Mouse (Mus musculus) stomach, embryonic 14.5 days (tissue): ENCODE measurements around the gene Zbtb12. TPM values are rescaled to one million over a fixed set of nuclear protein-coding genes. Genes with fewer than 3 reads are reported as not detected.
"Not testable (repeated sequence)": the region's sequence is repeated elsewhere in the genome, so short reads cannot be mapped to it uniquely, and the experiment has no call there.

Experiments used
- ATAC-seq: fragments of 200-750 bp; cut with Nextera tagmentation; 2 replicates; pipeline ENCODE4 v1.8.0; 2017; ENCODE audit warnings: low read depth, moderate TSS enrichment; ENCODE audit not compliant: insufficient number of reproducible peaks, insufficient read depth, low FRiP score
- H3K27ac ChIP-seq: fragments of 300-500 bp; sonication (generic); 2 replicates; pipeline ENCODE4 v1.5.1; 2014; ENCODE audit warnings: mild to moderate bottlenecking, low read length, moderate library complexity, mixed read lengths
- H3K27me3 ChIP-seq: fragments of 300-500 bp; sonication (generic); 2 replicates; pipeline ENCODE4 v1.6.1; 2014; ENCODE audit warnings: low read length, control low read depth, mixed read lengths; ENCODE audit not compliant: control insufficient read depth, insufficient read depth
- H3K36me3 ChIP-seq: fragments of 300-500 bp; sonication (generic); 2 replicates; pipeline ENCODE4 v1.6.1; 2014; ENCODE audit warnings: mild to moderate bottlenecking, control low read depth, low read length, moderate library complexity, mixed read lengths; ENCODE audit not compliant: control insufficient read depth, insufficient read depth
- H3K4me1 ChIP-seq: fragments of 300-500 bp; sonication (generic); 2 replicates; pipeline ENCODE4 v1.6.1; 2014; ENCODE audit warnings: low read length, control low read depth, mixed read lengths; ENCODE audit not compliant: control insufficient read depth, insufficient read depth
- H3K4me2 ChIP-seq: fragments of 300-500 bp; sonication (generic); replicated peaks from 2 replicates; pipeline ENCODE4 v1.6.1; 2014; ENCODE audit warnings: low read depth, low read length, control low read depth
- H3K4me3 ChIP-seq: fragments of 300-500 bp; sonication (generic); 2 replicates; pipeline ENCODE4 v1.5.1; 2014; ENCODE audit warnings: low read depth, low read length, control low read depth
- H3K9ac ChIP-seq: fragments of 300-500 bp; sonication (generic); replicated peaks from 2 replicates; pipeline ENCODE4 v1.6.1; 2014; ENCODE audit warnings: low read depth, mild to moderate bottlenecking, control low read depth, low read length, moderate library complexity, mixed read lengths
- H3K9me3 ChIP-seq: fragments of 300-500 bp; sonication (generic); 2 replicates; pipeline ENCODE4 v1.6.1; 2016; ENCODE audit warnings: low read depth, low read length, control low read depth; ENCODE audit not compliant: control insufficient read depth
- WGBS: fragments of 180-500 bp; shearing (Covaris S2); extraction: QIAGEN DNeasy Blood & Tissue Kit; methylation state at CpG from one replicate; pipeline ENCODE4 v1.1.7; 2014; 5-methylcytosine and 5-hydroxymethylcytosine counted together
- polyA plus RNA-seq: library from polyadenylated mRNA; unstranded; fragments of >200 nt; fragmentation: Nextera tagmentation; extraction: Ambion mirVana; gene quantifications from 2 replicates; pipeline ENCODE4 v1.2.1, GENCODE M21; 2014

Gene Zbtb12
- polyA plus RNA-seq, 1 experiment from 2014 or later, result 1.2 TPM

GRCm38 (mm10) chr17:34901948-34902347, 22.7 kb downstream of the Zbtb12 start:
- not testable (repeated sequence) for H3K4me2 ChIP-seq, H3K9me3 ChIP-seq, H3K27me3 ChIP-seq, ATAC-seq, H3K9ac ChIP-seq, H3K27ac ChIP-seq, H3K4me3 ChIP-seq
- Histone ChIP-seq H3K36me3 (peaks cover 50% of the 10 kb centered on the region), H3K4me1 (peaks cover 11% of the 10 kb centered on the region)
- 85% methylated on average over 9 of the region's 10 CpGs for WGBS

- Histone ChIP-seq H3K36me3 (peaks cover 60% of the 10 kb centered on the region), H3K4me1 (peaks cover 5% of the 10 kb centered on the region; the same call in 1 of the 2 replicates), H3K9me3 (no peaks in the 10 kb centered on the region), H3K27ac (no peak overlapping the region; the same call in 1 of the 2 replicates), H3K4me3 (no peak overlapping the region), H3K4me2 (no peak overlapping the region), H3K27me3 (no peaks in the 10 kb centered on the region), H3K9ac (no peak overlapping the region)
- 80% methylated on average over 9 of the region's 9 CpGs for WGBS
- ATAC-seq, result no peak
Observed at GRCm38 (mm10) chr17:34902895-34903294, 23.6 kb downstream of the Zbtb12 start.

GRCm38 (mm10) chr17:34910982-34911381, 31.7 kb downstream of the Zbtb12 start:
- Histone ChIP-seq H3K4me2 (no peak overlapping the region), H3K36me3 (peaks cover 80% of the 10 kb centered on the region), H3K9me3 (no peaks in the 10 kb centered on the region), H3K27me3 (no peaks in the 10 kb centered on the region), H3K4me3 (no peak overlapping the region), H3K4me1 (no peaks in the 10 kb centered on the region), H3K9ac (no peak overlapping the region), H3K27ac (no peak overlapping the region)
- WGBS, result 79% methylated on average over 10 of the region's 10 CpGs
- no peak for ATAC-seq

- no peak overlapping the region for H3K9ac ChIP-seq
- 48% methylated on average over 5 of the region's 5 CpGs for WGBS
- H3K4me3 ChIP-seq, result no peak overlapping the region
- no peaks in the 10 kb centered on the region for H3K27me3 ChIP-seq
- ATAC-seq, result peak; percentile 66
- no peaks in the 10 kb centered on the region for H3K9me3 ChIP-seq
- no peak overlapping the region for H3K27ac ChIP-seq
- H3K4me2 ChIP-seq, result no peak overlapping the region
- peaks cover 70% of the 10 kb centered on the region for H3K36me3 ChIP-seq
- no peaks in the 10 kb centered on the region for H3K4me1 ChIP-seq
Observed at GRCm38 (mm10) chr17:34911945-34912351, 32.7 kb downstream of the Zbtb12 start.

GRCm38 (mm10) chr17:34913930-34914665, 34.8 kb downstream of the Zbtb12 start, which contains the start of gene Slc44a4:
Slc44a4 (plus strand) TSS chr17:34914466.
- Histone ChIP-seq H3K36me3 (peaks cover 49% of the 10 kb centered on the region), H3K4me3 (no peak within 1 kb of the TSS), H3K9ac (no peak within 1 kb of the TSS), H3K4me2 (no peak within 1 kb of the TSS; the same call in 1 of the 2 replicates), H3K27ac (no peak within 1 kb of the TSS), H3K9me3 (no peaks in the 10 kb centered on the region), H3K4me1 (no peaks in the 10 kb centered on the region), H3K27me3 (no peaks in the 10 kb centered on the region)
- 32% methylated on average over 18 of the region's 18 CpGs for WGBS
- 0 out of 2 replicates have a peak, but pooled peaks have one; percentile 30 for ATAC-seq

GRCm38 (mm10) chr17:34915410-34915831, 36.1 kb downstream of the Zbtb12 start:
- Histone ChIP-seq H3K27me3 (no peaks in the 10 kb centered on the region), H3K9me3 (no peaks in the 10 kb centered on the region), H3K9ac (no peak overlapping the region), H3K36me3 (peaks cover 37% of the 10 kb centered on the region), H3K4me1 (no peaks in the 10 kb centered on the region), H3K4me3 (no peak overlapping the region), H3K27ac (no peak overlapping the region), H3K4me2 (no peak overlapping the region)
- peak; percentile 53; the same call in 1 of the 2 replicates for ATAC-seq
- WGBS, result 22% methylated on average over 11 of the region's 11 CpGs

GRCm38 (mm10) chr17:34916316-34916715, 37.0 kb downstream of the Zbtb12 start:
- no peak for ATAC-seq
- Histone ChIP-seq H3K27ac (no peak overlapping the region), H3K9me3 (no peaks in the 10 kb centered on the region), H3K27me3 (no peaks in the 10 kb centered on the region), H3K9ac (no peak overlapping the region), H3K36me3 (peaks cover 28% of the 10 kb centered on the region), H3K4me1 (no peaks in the 10 kb centered on the region), H3K4me3 (no peak overlapping the region), H3K4me2 (no peak overlapping the region)
- 91% methylated on average over 5 of the region's 5 CpGs for WGBS

- no peak for ATAC-seq
- Histone ChIP-seq H3K27me3 (no peaks in the 10 kb centered on the region), H3K9ac (no peak overlapping the region), H3K9me3 (no peaks in the 10 kb centered on the region), H3K4me3 (no peak overlapping the region), H3K36me3 (peaks cover 20% of the 10 kb centered on the region), H3K4me1 (no peaks in the 10 kb centered on the region), H3K27ac (no peak overlapping the region), H3K4me2 (no peak overlapping the region)
- 74% methylated on average over 9 of the region's 9 CpGs for whole genome bisulfite sequencing
Observed at GRCm38 (mm10) chr17:34917188-34917587, 37.9 kb downstream of the Zbtb12 start.
